Mouse (Mus musculus): ENCODE data around the gene Otoa. TPM values are rescaled to one million over a fixed set of nuclear protein-coding genes. Genes with fewer than 3 reads are reported as not detected.

Gene Otoa
- polyA plus RNA-seq, 1 experiment: 0.46 TPM

DNA sequence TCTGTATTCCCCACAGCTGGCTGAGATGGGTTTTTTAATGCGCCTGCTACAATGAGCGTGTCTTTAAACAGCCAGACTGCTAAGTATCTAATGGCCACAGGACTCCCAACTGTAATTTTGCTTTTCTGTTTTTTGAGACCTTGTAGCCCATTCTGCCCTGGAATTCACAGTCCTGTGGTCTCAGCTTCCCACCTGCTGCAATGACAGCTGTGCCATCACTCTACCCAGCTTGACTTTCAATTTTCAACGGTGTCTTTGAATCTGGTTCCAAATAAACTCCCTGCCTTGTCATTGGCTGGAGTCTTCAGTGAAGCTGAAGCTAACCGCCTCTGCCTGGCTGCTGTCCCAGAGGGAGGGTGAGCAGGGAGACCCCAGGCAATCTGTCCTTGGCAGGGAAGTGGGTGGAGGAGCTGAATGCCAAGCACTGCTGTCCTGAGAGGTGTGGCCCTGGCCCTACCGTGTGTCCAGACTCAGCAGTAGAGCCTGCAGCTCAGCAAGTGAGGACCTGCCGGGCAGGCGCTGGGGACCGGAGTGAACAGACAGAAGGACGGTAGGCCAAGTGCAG lies 1.6 kb downstream of the Otoa start:
- no peak for TF ChIP-seq POLR2A (IDR thresholded peaks at IDR 0.05; ENCODE audit: borderline replicate concordance, extremely low read depth, insufficient read depth, insufficient read length, poor library complexity, severe bottlenecking)
- TF ChIP-seq CTCF (IDR thresholded peaks at IDR 0.05; ENCODE audit: borderline replicate concordance, extremely low read depth, insufficient read depth, insufficient read length): no peak
- peak; percentile 71 for DNase-seq (ENCODE audit: low read depth)

DNA sequence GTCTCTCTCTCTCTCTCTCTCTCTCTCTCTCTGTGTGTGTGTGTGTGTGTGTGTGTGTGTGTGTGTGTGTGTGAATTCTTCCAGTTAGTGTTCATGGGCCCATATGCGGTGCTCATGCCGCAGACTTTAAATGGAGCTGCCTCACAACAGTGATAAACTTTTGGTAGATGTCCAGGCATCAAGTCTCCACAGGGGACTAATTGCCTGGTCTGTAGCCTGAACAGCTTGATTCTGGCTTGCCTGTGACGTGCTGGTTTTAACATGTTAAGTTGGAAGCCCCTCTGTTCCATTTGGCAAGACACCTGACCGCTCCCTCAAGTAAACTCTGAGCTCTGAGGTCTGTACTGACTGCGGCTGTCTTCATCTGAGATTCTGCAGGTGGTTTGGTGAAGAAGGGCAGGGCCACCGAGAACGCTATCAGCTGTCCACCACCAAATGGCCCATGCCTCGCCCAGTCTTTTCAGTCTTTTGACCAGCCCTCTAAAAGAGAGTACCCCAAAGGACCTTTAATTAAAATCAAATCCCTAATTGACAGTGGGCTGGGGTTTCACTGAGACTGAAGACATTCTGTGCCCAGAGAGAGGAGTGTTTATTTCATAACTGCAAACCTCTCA lies 3.5 kb downstream of the Otoa start:
- DNase-seq (ENCODE audit: low read depth): peak; percentile 66
- TF ChIP-seq CTCF (IDR thresholded peaks at IDR 0.05; ENCODE audit: borderline replicate concordance, extremely low read depth, insufficient read depth, insufficient read length) (no peak), POLR2A (IDR thresholded peaks at IDR 0.05; ENCODE audit: borderline replicate concordance, extremely low read depth, insufficient read depth, insufficient read length, poor library complexity, severe bottlenecking) (no peak)

DNA sequence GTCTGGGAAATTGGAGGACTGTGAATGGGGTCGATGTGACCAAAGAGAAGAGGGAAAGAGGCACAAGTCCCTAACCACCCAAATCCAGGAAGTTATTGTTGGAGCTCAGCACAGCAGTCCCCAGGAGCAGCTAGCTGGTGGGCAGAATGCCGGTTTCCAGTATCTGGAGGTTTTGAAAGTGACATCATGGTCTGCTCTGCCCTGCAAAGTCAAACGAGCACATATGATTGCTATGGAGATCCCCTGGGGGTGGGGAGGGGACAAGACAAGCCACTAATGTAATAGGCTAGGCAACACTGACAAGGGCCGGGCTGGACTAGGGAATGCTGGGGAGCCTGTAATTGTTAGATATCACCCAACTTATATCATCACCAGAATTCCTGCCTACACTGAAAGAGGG lies 4.0 kb downstream of the Otoa start:
- DNase-seq (ENCODE audit: low read depth): peak; percentile 48
- TF ChIP-seq POLR2A (IDR thresholded peaks at IDR 0.05; ENCODE audit: borderline replicate concordance, extremely low read depth, insufficient read depth, insufficient read length, poor library complexity, severe bottlenecking) (no peak), CTCF (IDR thresholded peaks at IDR 0.05; ENCODE audit: borderline replicate concordance, extremely low read depth, insufficient read depth, insufficient read length) (no peak)

DNA sequence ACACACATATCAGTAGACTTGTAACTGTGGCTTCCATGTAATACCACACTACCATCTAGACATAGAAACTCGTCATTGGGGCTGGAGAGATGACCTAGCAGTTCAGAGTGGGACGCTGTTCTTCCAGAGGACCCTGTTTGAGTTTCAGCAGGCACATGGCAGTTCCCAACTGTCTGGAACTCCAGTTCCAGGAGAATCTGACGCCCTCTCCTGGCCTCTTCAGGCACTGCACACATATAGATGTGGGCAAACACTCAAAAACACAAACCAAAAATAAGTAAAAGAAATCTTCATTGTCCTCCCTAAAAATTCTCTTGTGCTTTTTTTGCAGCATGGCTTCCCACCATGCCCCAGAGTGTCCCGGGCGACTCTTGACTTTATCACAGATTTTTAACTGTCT lies 7.3 kb downstream of the Otoa start:
- DNase-seq (ENCODE audit: low read depth): no peak
- 0 out of 2 replicates have a peak, but pooled peaks have one; percentile 21 for TF ChIP-seq CTCF (IDR thresholded peaks at IDR 0.05; ENCODE audit: borderline replicate concordance, extremely low read depth, insufficient read depth, insufficient read length)
- no peak for TF ChIP-seq POLR2A (IDR thresholded peaks at IDR 0.05; ENCODE audit: borderline replicate concordance, extremely low read depth, insufficient read depth, insufficient read length, poor library complexity, severe bottlenecking)

DNA sequence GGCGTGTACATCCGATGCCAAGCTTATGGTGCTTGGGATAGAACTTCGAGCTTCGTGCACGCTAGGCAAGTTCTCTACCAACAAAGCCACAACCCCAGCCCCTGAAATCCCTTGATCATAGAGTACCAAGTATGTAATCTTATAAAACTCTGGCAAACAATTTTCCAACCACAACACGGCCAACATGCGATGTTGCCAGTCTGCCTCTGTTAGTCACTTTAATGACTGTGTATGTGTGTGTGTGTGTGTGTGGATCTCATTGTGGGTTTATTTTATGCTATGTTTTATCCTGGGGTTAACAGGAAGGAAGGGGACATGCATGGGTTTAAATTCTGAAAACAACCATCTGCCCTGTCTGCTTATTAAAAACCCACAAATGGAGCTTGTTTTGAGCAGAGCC lies 9.3 kb downstream of the Otoa start:
- no peak for TF ChIP-seq CTCF (IDR thresholded peaks at IDR 0.05; ENCODE audit: borderline replicate concordance, extremely low read depth, insufficient read depth, insufficient read length)
- no peak for TF ChIP-seq POLR2A (IDR thresholded peaks at IDR 0.05; ENCODE audit: borderline replicate concordance, extremely low read depth, insufficient read depth, insufficient read length, poor library complexity, severe bottlenecking)
- no peak for DNase-seq (ENCODE audit: low read depth)

DNA sequence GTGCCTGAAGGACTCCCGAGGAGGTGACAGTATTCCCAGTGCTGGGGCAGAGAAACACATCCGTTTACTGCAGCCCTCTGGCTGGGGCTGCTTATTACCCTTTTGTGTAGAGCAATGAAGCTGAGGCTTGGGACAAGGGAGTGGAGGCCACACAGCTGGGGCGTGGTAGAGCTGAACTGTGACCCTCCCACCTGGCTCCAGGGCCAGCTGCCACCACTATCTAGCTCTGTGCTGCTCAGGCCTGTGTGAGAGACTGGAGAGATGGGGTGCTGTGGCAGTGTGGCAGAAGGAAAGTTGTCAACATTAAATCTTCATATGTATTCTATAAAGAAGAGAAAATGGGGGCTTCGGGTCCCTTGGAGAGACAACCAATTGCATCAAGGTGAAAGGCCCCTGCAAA lies 11.6 kb downstream of the Otoa start:
- DNase-seq (ENCODE audit: low read depth): no peak
- no peak for TF ChIP-seq POLR2A (IDR thresholded peaks at IDR 0.05; ENCODE audit: borderline replicate concordance, extremely low read depth, insufficient read depth, insufficient read length, poor library complexity, severe bottlenecking)
- TF ChIP-seq CTCF (IDR thresholded peaks at IDR 0.05; ENCODE audit: borderline replicate concordance, extremely low read depth, insufficient read depth, insufficient read length): no peak

DNA sequence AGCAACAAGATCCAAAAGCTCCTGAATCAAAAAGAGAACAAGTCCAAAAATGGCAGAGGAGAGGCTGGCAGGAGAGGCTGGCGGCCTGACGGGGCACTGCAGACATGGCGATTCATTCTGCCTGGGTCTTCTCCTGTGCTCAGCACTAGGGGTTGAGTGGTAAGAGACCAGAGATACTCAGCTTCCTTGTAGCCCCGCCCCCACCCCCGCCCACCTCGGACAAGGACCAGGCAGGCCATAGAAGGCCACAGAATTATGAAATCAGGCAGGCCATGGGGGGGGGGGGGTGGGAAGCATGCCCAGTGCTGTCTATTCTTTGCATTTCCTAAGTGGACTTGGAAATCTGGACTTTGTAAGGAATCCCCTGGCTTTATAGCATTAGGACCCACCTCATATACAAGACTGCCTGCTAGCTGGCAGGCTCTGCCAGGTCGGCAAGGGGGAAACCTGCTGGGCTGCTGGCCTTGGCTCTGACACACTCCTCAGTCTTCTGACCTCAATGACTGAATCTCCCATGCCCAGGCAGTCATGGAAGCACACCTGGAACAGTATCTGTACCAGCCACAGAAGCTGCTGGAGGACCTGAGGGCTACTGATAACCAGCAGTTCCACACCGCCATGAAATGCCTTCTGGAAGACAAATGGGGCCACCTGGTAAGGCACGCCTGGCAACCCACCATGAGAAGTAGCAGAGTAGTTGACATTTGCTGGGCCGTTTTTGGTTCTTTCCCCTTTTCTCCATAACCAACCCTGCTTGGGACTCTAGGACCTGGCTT lies 17.4 kb downstream of the Otoa start:
- no peak for DNase-seq (ENCODE audit: low read depth)
- TF ChIP-seq POLR2A (IDR thresholded peaks at IDR 0.05; ENCODE audit: borderline replicate concordance, extremely low read depth, insufficient read depth, insufficient read length, poor library complexity, severe bottlenecking) (no peak), CTCF (IDR thresholded peaks at IDR 0.05; ENCODE audit: borderline replicate concordance, extremely low read depth, insufficient read depth, insufficient read length) (no peak)

DNA sequence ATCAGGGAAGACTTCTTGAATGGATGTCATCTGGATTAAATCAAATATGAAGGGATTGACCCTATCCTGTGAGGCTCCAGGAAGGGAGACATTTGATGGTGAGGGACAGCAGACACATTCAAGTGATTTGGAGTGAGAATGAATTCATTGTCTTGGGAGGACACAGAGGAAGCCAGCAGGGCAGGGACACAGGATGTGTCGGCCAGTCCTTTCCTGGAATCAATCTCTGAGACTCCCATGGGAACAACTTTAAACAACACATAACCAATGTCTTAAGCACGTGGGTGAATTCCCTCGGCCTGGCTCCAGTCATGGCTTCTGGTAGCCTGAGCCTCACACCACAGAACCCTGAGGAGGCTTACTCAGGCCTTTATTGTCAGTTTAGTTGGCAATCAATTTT lies 26.4 kb downstream of the Otoa start:
- DNase-seq (ENCODE audit: low read depth): no peak
- no peak for TF ChIP-seq CTCF (IDR thresholded peaks at IDR 0.05; ENCODE audit: borderline replicate concordance, extremely low read depth, insufficient read depth, insufficient read length)
- no peak for TF ChIP-seq POLR2A (IDR thresholded peaks at IDR 0.05; ENCODE audit: borderline replicate concordance, extremely low read depth, insufficient read depth, insufficient read length, poor library complexity, severe bottlenecking)

DNA sequence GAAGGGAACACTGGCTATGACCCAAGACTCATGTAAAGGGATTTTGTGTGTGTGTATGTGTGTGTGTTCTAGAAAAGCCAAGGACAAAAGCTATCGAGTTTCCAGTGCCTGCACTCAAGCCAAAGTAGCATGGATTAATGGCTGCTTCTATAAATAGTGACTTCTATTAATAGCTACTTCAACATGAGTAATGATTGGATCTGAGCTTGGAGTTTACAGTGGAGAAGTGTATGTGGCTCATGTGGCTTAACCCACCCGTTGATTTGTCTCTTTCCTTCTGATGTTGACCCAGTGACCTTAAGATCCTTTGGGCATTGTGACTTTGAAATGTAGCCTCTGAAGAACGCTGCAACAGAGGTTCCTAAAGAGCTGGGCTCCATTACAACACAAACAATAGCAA lies 29.9 kb downstream of the Otoa start:
- peak; percentile 6 for DNase-seq (ENCODE audit: low read depth)
- no peak for TF ChIP-seq CTCF (IDR thresholded peaks at IDR 0.05; ENCODE audit: borderline replicate concordance, extremely low read depth, insufficient read depth, insufficient read length)
- no peak for TF ChIP-seq POLR2A (IDR thresholded peaks at IDR 0.05; ENCODE audit: borderline replicate concordance, extremely low read depth, insufficient read depth, insufficient read length, poor library complexity, severe bottlenecking)

DNA sequence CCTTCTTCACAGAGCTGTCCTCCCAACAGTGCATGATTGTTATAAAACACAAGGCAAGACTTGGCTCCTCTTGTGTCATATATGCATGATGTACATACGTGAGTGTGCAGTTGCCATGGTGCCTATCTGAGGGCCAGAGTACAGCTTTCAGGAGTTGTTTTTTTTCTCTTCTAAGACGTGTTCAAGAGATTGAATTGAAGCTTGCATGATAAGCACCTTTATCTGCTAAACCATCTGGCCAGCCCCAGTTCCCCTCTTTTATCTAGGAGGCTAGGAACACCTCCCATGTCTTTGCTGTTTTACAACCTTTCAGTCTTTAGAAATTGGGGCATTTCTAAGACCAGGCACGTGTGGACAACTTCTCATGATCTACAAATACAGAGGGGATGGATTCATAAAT lies 30.3 kb downstream of the Otoa start:
- DNase-seq (ENCODE audit: low read depth): no peak
- TF ChIP-seq CTCF (IDR thresholded peaks at IDR 0.05; ENCODE audit: borderline replicate concordance, extremely low read depth, insufficient read depth, insufficient read length) (no peak), POLR2A (IDR thresholded peaks at IDR 0.05; ENCODE audit: borderline replicate concordance, extremely low read depth, insufficient read depth, insufficient read length, poor library complexity, severe bottlenecking) (no peak)

DNA sequence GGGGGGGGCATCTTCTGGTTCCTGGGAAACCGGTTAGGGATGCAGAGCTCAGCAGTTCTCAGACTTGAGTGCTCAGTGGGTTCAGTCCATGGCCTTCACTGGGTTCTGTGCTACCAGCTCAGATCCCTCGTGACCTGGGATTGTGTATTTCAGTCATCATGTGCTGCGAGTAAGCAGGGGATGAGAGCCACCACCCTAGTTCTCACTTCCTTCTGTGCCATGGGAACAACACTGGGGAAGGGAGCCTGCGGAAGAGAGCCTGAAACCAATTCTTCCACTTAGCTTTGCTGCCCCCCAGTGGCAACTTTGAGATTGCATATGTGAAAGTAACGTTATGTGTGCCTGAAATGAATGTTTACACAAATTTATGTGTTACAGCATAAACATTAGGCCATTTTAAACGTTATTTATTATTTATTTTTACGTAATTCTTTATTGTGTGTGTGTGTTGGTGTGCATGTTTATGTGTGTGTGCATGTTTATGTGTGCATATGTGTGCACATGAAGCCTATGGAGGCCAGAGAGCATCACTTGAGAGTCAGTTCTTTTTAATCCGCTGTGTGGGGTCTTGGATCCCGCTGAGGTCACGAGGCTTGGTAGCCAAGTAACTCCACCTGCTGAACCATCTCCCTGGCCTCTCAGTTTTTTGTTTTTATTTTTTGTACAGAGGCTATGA lies 38.8 kb downstream of the Otoa start:
- peak; percentile 88 for DNase-seq (ENCODE audit: low read depth)
- TF ChIP-seq POLR2A (IDR thresholded peaks at IDR 0.05; ENCODE audit: borderline replicate concordance, extremely low read depth, insufficient read depth, insufficient read length, poor library complexity, severe bottlenecking) (no peak), CTCF (IDR thresholded peaks at IDR 0.05; ENCODE audit: borderline replicate concordance, extremely low read depth, insufficient read depth, insufficient read length) (peak; percentile 76; the same call in 1 of the 2 replicates)
